Mouse (Mus musculus): Measurements from ENCODE around the gene Rhot2. TPM values are rescaled to one million over a fixed set of nuclear protein-coding genes. Genes with fewer than 3 reads are reported as not detected.

Rhot2 gene
- polyA plus RNA-seq, 1 experiment: 121 TPM

DNA sequence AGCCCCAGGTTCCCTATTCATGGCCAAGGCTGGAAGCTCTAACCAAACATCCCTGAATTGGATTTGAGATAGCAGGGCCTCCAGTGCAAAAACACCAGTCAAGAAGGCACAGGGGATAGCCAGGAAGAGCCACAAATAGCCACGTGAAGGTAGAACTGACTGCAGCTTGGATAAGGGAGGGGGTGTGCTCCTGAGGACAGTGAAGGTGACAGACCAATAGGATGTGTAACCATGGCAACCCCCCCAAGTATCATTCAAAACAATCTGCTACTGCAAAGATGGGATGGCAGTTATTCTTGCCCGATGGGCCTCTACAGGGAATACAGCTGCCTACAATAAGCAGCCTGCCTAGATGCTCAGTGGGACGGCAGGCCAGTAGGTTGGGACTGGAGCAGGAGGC lies 7.1 kb downstream of the Rhot2 start:
- no peak for DNase-seq
- 19% methylated on average over 3 of the region's 3 CpGs for WGBS
- H3K4me1 ChIP-seq (ENCODE audit: control insufficient read depth, insufficient read depth, low read length): peaks cover 29% of the 10 kb centered on the region
- peak overlapping the region; percentile 69 for H3K27ac ChIP-seq (ENCODE audit: insufficient read depth, low read length)
- H3K27me3 ChIP-seq (ENCODE audit: control insufficient read depth, insufficient read depth, low read length): no peaks in the 10 kb centered on the region
- peak overlapping the region; percentile 64 for H3K4me3 ChIP-seq (replicated peaks; ENCODE audit: insufficient read depth, low read depth, low read length)
- TF ChIP-seq CTCF (IDR thresholded peaks at IDR 0.05; ENCODE audit: borderline replicate concordance, insufficient read depth, low read depth, low read length) (no peak), POLR2A (IDR thresholded peaks at IDR 0.05; ENCODE audit: borderline replicate concordance, insufficient read depth, low read length) (no peak)

DNA sequence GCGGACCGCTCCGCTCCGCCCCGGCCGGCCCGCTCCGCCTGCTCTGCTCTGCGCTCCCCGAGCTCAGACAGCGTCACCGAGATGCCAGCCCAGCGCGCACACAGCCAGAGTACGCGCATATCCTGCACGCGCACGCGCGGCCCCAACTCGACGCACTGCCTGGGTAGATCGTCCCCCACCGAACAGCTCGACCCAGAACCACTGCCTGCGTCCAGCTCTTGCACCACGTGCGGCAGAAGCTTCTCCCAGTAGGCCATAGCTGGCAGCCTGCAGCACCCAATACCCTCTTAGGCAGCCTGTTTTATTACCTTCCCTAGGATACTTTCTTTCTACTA lies 7.6 kb downstream of the Rhot2 start, which contains the start of gene Rhbdl1:
Gene Rhbdl1, minus strand, starts transcription at position 220 of the 335 bp plus-strand sequence.
- under 1% methylated on average over 29 of the region's 29 CpGs for WGBS
- TF ChIP-seq CTCF (IDR thresholded peaks at IDR 0.05; ENCODE audit: borderline replicate concordance, insufficient read depth, low read depth, low read length) (no peak), POLR2A (IDR thresholded peaks at IDR 0.05; ENCODE audit: borderline replicate concordance, insufficient read depth, low read length) (peak; percentile 61; the same call in 1 of the 2 replicates)
- peak within 1 kb of the TSS; percentile 64 for H3K4me3 ChIP-seq (replicated peaks; ENCODE audit: insufficient read depth, low read depth, low read length)
- peak; percentile 89 to 90 for DNase-seq
- peak within 1 kb of the TSS; percentile 75 for H3K27ac ChIP-seq (ENCODE audit: insufficient read depth, low read length)
- H3K27me3 ChIP-seq (ENCODE audit: control insufficient read depth, insufficient read depth, low read length): no peaks in the 10 kb centered on the region
- peaks cover 29% of the 10 kb centered on the region for H3K4me1 ChIP-seq (ENCODE audit: control insufficient read depth, insufficient read depth, low read length)

DNA sequence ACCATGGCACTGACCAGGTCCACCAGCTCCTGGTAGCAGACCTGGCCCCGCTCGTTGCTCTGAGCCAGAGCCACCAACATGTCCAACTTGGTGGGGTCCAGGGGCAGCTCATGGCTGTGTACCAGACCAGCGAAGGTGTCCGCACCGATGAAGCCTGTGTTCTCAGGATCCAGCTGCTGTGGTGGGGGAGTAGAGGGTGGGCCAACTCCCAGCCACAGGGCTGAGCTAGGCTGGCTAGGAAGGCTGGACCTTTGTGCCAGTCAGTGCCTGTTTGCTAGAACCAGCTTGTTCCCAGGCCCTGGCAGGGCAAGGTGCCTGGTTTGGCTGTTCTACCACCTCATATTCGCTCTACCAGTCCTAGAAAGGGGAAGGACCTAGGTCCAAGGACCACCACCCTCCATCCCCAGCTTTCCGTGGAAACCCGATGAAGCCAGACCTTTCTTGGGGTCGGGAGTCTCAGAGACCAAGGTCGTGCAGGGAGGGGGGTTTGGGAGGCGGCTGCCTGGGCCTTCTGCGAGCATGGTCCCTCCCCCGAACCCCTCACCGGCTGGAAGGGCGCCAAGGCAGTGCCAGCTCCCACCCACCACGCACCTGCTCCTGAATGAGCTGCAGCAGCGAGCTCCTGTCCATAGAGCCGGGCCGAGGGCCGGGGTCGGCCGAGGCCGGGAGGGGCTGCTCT lies 8.1 kb downstream of the Rhot2 start:
- Histone ChIP-seq H3K27ac (ENCODE audit: insufficient read depth, low read length) (peak overlapping the region; percentile 75), H3K4me1 (ENCODE audit: control insufficient read depth, insufficient read depth, low read length) (peaks cover 34% of the 10 kb centered on the region), H3K27me3 (ENCODE audit: control insufficient read depth, insufficient read depth, low read length) (no peaks in the 10 kb centered on the region), H3K4me3 (replicated peaks; ENCODE audit: insufficient read depth, low read depth, low read length) (peak overlapping the region; percentile 64)
- no peak for TF ChIP-seq POLR2A (IDR thresholded peaks at IDR 0.05; ENCODE audit: borderline replicate concordance, insufficient read depth, low read length)
- TF ChIP-seq CTCF (IDR thresholded peaks at IDR 0.05; ENCODE audit: borderline replicate concordance, insufficient read depth, low read depth, low read length): no peak
- peak in 1 of 2 experiments; percentile 66 for DNase-seq
- WGBS: 4% methylated on average over 23 of the region's 23 CpGs

DNA sequence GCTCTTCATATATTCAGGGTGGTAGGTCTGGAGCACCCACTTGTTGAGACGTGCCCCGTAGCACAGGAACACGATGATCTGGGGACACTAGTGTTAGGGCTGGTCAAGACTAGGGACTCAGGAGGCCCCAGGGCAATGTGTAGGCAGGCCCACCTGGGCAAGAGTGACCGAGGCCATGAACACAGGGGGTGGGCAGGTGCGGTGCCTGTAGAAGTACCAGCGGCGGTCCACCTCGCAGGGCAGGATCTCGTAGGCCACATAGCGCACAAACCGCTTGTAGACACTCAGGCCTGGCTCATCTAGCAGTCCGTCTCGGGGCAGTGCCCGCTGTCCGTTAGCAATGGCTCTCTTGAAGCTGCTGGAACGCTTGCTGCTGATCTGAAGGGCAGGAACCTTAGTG lies 8.8 kb downstream of the Rhot2 start:
- Histone ChIP-seq H3K27ac (ENCODE audit: insufficient read depth, low read length) (peak overlapping the region; percentile 75), H3K27me3 (ENCODE audit: control insufficient read depth, insufficient read depth, low read length) (no peaks in the 10 kb centered on the region), H3K4me1 (ENCODE audit: control insufficient read depth, insufficient read depth, low read length) (peaks cover 41% of the 10 kb centered on the region), H3K4me3 (replicated peaks; ENCODE audit: insufficient read depth, low read depth, low read length) (peak overlapping the region; percentile 64)
- no peak for DNase-seq
- TF ChIP-seq CTCF (IDR thresholded peaks at IDR 0.05; ENCODE audit: borderline replicate concordance, insufficient read depth, low read depth, low read length) (no peak), POLR2A (IDR thresholded peaks at IDR 0.05; ENCODE audit: borderline replicate concordance, insufficient read depth, low read length) (no peak)
- 82% methylated on average over 16 of the region's 16 CpGs for WGBS

DNA sequence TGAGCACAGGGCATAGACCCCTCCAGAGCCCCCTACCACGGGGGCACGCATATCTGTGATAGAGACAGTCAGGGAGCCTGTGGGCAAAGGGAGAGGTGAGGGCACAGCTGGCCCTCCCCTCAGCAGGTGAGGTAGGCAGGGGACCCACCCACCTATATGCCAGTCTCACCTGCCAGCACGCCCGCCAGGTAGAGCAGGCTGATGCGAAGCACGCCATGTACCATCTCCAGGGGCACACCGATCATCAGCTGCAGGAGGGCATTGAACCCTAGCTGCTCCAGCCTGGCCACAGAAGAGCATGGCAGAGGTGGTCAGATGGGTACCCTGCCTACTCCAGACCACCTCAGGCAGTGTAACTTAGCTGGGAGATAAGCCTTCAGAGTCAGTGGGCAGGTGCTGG lies 9.3 kb downstream of the Rhot2 start:
- H3K4me1 ChIP-seq (ENCODE audit: control insufficient read depth, insufficient read depth, low read length): peaks cover 46% of the 10 kb centered on the region
- 90% methylated on average over 7 of the region's 7 CpGs for WGBS
- TF ChIP-seq CTCF (IDR thresholded peaks at IDR 0.05; ENCODE audit: borderline replicate concordance, insufficient read depth, low read depth, low read length) (no peak), POLR2A (IDR thresholded peaks at IDR 0.05; ENCODE audit: borderline replicate concordance, insufficient read depth, low read length) (no peak)

DNA sequence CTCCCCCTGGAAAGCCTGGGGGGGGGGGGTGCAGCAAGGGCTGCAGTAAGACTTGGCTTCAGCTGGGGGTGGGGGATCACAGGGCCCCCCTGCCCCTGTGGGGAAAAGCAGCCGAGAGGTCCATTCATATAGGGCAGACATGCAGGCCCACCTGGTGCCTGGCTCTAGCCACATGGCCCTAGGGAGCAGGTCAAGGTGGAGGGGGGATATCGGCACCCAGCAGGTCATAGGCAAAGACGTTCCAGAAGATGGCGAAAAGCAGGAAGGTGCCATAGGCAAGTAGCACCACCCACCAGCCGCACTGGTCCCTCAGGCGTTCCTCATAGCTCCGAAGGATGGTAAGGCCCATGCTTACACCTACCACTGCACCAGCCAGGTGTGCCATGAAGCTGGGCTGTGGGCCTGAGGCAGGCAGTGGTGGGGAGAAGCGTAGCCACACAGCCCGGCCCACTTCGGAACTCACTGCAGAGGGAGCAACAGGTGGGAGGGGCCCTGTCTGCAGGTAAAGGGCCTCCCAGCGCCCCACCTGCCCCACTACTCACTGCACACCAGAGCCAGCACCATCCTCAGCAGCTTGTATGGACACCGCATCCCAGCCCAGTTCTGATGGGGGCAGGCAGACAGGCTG lies 9.9 kb downstream of the Rhot2 start:
- Histone ChIP-seq H3K4me1 (ENCODE audit: control insufficient read depth, insufficient read depth, low read length) (peaks cover 47% of the 10 kb centered on the region), H3K27me3 (ENCODE audit: control insufficient read depth, insufficient read depth, low read length) (no peaks in the 10 kb centered on the region), H3K4me3 (replicated peaks; ENCODE audit: insufficient read depth, low read depth, low read length) (no peak overlapping the region), H3K27ac (ENCODE audit: insufficient read depth, low read length) (no peak overlapping the region)
- no peak for TF ChIP-seq CTCF (IDR thresholded peaks at IDR 0.05; ENCODE audit: borderline replicate concordance, insufficient read depth, low read depth, low read length)
- TF ChIP-seq POLR2A (IDR thresholded peaks at IDR 0.05; ENCODE audit: borderline replicate concordance, insufficient read depth, low read length): no peak
- DNase-seq: no peak
- 76% methylated on average over 12 of the region's 12 CpGs for WGBS

More for the DNA sequence above, 9.3 kb downstream of the Rhot2 start:
- Histone ChIP-seq H3K27me3 (ENCODE audit: control insufficient read depth, insufficient read depth, low read length) (no peaks in the 10 kb centered on the region), H3K27ac (ENCODE audit: insufficient read depth, low read length) (no peak overlapping the region), H3K4me3 (replicated peaks; ENCODE audit: insufficient read depth, low read depth, low read length) (no peak overlapping the region)
- DNase-seq: no peak

DNA sequence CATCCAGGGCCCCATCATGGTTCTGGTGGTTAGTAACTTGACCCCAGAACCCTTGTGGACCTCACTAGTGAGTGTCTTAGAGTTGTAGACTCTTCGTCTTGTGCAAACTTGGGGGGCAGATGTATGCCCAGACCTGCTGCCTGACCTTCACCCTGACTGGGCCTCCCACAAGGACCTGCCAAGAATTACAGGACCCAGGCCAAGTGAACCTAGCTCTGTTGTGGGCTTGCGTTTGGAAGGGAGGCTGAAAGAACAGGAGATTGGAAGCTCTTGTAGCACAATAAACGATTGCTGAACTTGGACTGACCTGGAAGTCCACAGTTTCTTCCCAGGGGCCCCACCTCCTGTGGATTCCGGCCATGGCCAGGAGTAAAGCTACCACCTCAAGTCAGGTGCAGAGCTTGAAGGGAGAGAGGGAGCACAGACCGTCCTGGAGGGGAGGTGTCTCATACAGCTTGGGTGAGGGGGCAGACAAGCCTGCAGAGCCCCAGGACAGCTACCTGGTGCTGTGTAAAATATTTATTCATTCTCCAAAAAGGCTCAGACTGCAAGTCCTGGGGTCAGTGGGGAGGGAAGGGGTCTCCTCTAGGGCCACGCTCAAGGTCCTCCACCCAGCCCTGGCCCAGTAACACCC lies 10.6 kb downstream of the Rhot2 start:
- Histone ChIP-seq H3K27me3 (ENCODE audit: control insufficient read depth, insufficient read depth, low read length) (no peaks in the 10 kb centered on the region), H3K4me3 (replicated peaks; ENCODE audit: insufficient read depth, low read depth, low read length) (peak overlapping the region; percentile 81), H3K27ac (ENCODE audit: insufficient read depth, low read length) (peak overlapping the region; percentile 95; the same call in 1 of the 2 replicates), H3K4me1 (ENCODE audit: control insufficient read depth, insufficient read depth, low read length) (peaks cover 50% of the 10 kb centered on the region)
- WGBS: 16% methylated on average over 6 of the region's 6 CpGs
- DNase-seq: no peak
- TF ChIP-seq POLR2A (IDR thresholded peaks at IDR 0.05; ENCODE audit: borderline replicate concordance, insufficient read depth, low read length) (no peak), CTCF (IDR thresholded peaks at IDR 0.05; ENCODE audit: borderline replicate concordance, insufficient read depth, low read depth, low read length) (no peak)
